Mouse (Mus musculus): ENCODE measurements at regions not wholly inside any gene's neighbourhood (a gene's known extent, or its start where the extent isn't known, plus 50 kb on each side); places are given as distances from the start of the nearest gene placed in this dataset.

- Histone ChIP-seq H3K4me2 (ENCODE audit: low read depth, low read length) (no peak overlapping the region), H3K27me3 (ENCODE audit: control insufficient read depth, insufficient read depth, low read depth, low read length) (no peaks in the 10 kb centered on the region), H3K4me3 (ENCODE audit: low read depth, low read length) (no peak overlapping the region), H3K9ac (ENCODE audit: low read depth, low read length) (no peak overlapping the region), H3K27ac (ENCODE audit: low read length) (no peak overlapping the region), H3K4me1 (ENCODE audit: control insufficient read depth, low read depth, low read length) (no peaks in the 10 kb centered on the region), H3K9me3 (replicated peaks; ENCODE audit: control insufficient read depth, low read length) (peaks cover 4% of the 10 kb centered on the region), H3K36me3 (ENCODE audit: control insufficient read depth, insufficient read depth) (no peaks in the 10 kb centered on the region)
- ATAC-seq (ENCODE audit: low read depth), result no peak
These were observed 2750.4 kb upstream of the Gm8797 start for GRCm38 (mm10) chr3:3000199-3000598.

- Histone ChIP-seq H3K36me3 (ENCODE audit: control insufficient read depth, insufficient read depth) (no peaks in the 10 kb centered on the region), H3K9ac (ENCODE audit: low read depth, low read length) (no peak overlapping the region), H3K4me2 (ENCODE audit: low read depth, low read length) (no peak overlapping the region), H3K27ac (ENCODE audit: low read length) (no peak overlapping the region), H3K27me3 (ENCODE audit: control insufficient read depth, insufficient read depth, low read depth, low read length) (no peaks in the 10 kb centered on the region), H3K9me3 (replicated peaks; ENCODE audit: control insufficient read depth, low read length) (peaks cover 4% of the 10 kb centered on the region), H3K4me3 (ENCODE audit: low read depth, low read length) (no peak overlapping the region), H3K4me1 (ENCODE audit: control insufficient read depth, low read depth, low read length) (no peaks in the 10 kb centered on the region)
- WGBS (ENCODE audit: insufficient replicate concordance), result 51% methylated on average over 4 of the region's 4 CpGs
- ATAC-seq (ENCODE audit: low read depth), result no peak
These were observed 2749.4 kb upstream of the Gm8797 start for GRCm38 (mm10) chr3:3001224-3001623.

- H3K36me3 ChIP-seq (ENCODE audit: control insufficient read depth, insufficient read depth), result no peaks in the 10 kb centered on the region
- ATAC-seq (ENCODE audit: low read depth), result 0 out of 2 replicates have a peak, but pooled peaks have one; percentile 27
- no peaks in the 10 kb centered on the region for H3K27me3 ChIP-seq (ENCODE audit: control insufficient read depth, insufficient read depth, low read depth, low read length)
These were observed 2749.0 kb upstream of the Gm8797 start for GRCm38 (mm10) chr3:3001639-3002038.

GRCm38 (mm10) chr3:3003425-3003824 is 2747.2 kb upstream of the Gm8797 start:
- no peaks in the 10 kb centered on the region for H3K36me3 ChIP-seq (ENCODE audit: control insufficient read depth, insufficient read depth)
- H3K27ac ChIP-seq (ENCODE audit: low read length), result no peak overlapping the region
- ATAC-seq (ENCODE audit: low read depth), result no peak
- H3K4me1 ChIP-seq (ENCODE audit: control insufficient read depth, low read depth, low read length), result no peaks in the 10 kb centered on the region
- H3K27me3 ChIP-seq (ENCODE audit: control insufficient read depth, insufficient read depth, low read depth, low read length), result no peaks in the 10 kb centered on the region
- no peak overlapping the region for H3K4me2 ChIP-seq (ENCODE audit: low read depth, low read length)
- peaks cover 4% of the 10 kb centered on the region for H3K9me3 ChIP-seq (replicated peaks; ENCODE audit: control insufficient read depth, low read length)
- no peak overlapping the region for H3K9ac ChIP-seq (ENCODE audit: low read depth, low read length)
- WGBS (ENCODE audit: insufficient replicate concordance), result 72% methylated on average over 1 of the region's 1 CpGs
- no peak overlapping the region for H3K4me3 ChIP-seq (ENCODE audit: low read depth, low read length)

More at GRCm38 (mm10) chr3:3001639-3002038, 2749.0 kb upstream of the Gm8797 start:
- H3K4me3 ChIP-seq (ENCODE audit: low read depth, low read length), result no peak overlapping the region
- no peak overlapping the region for H3K9ac ChIP-seq (ENCODE audit: low read depth, low read length)
- H3K9me3 ChIP-seq (replicated peaks; ENCODE audit: control insufficient read depth, low read length), result peaks cover 4% of the 10 kb centered on the region
- H3K4me1 ChIP-seq (ENCODE audit: control insufficient read depth, low read depth, low read length), result no peaks in the 10 kb centered on the region
- H3K4me2 ChIP-seq (ENCODE audit: low read depth, low read length), result no peak overlapping the region
- H3K27ac ChIP-seq (ENCODE audit: low read length), result no peak overlapping the region

DNA sequence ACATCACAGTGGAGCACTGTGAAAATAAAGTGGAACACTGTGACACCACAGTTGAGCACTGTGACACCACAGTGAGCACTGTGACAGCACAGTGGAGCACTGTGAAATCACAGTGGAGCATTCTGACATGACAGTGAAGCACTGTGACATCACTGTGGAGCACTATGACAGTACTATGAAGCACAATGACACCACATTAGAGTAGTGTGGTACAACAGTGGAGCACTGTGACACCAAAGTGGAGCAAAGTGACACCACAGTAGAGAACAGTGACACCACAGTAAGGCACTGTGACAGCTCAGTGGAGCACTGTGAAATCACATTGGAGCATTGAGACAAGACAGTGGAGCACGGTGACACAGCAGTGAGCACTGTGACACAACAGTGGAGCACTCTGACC is 2739.5 kb upstream of the Gm8797 start:
- peaks cover 5% of the 10 kb centered on the region for H3K9me3 ChIP-seq (replicated peaks; ENCODE audit: control insufficient read depth, low read length)
- peak; percentile 16; the same call in 1 of the 2 replicates for ATAC-seq (ENCODE audit: low read depth)
- WGBS (ENCODE audit: insufficient replicate concordance), result 39% methylated on average over 1 of the region's 1 CpGs

GRCm38 (mm10) chr3:3012951-3013350 is 2737.7 kb upstream of the Gm8797 start:
- no peaks in the 10 kb centered on the region for H3K4me1 ChIP-seq (ENCODE audit: control insufficient read depth, low read depth, low read length)
- peaks cover 5% of the 10 kb centered on the region for H3K9me3 ChIP-seq (replicated peaks; ENCODE audit: control insufficient read depth, low read length)
- no peaks in the 10 kb centered on the region for H3K27me3 ChIP-seq (ENCODE audit: control insufficient read depth, insufficient read depth, low read depth, low read length)
- no peak for ATAC-seq (ENCODE audit: low read depth)
- 52% methylated on average over 5 of the region's 5 CpGs for WGBS (ENCODE audit: insufficient replicate concordance)
- H3K9ac ChIP-seq (ENCODE audit: low read depth, low read length), result no peak overlapping the region
- no peak overlapping the region for H3K4me3 ChIP-seq (ENCODE audit: low read depth, low read length)
- no peak overlapping the region for H3K4me2 ChIP-seq (ENCODE audit: low read depth, low read length)
- no peak overlapping the region for H3K27ac ChIP-seq (ENCODE audit: low read length)
- H3K36me3 ChIP-seq (ENCODE audit: control insufficient read depth, insufficient read depth), result no peaks in the 10 kb centered on the region

More for the DNA sequence above, 2739.5 kb upstream of the Gm8797 start:
- Histone ChIP-seq H3K27ac (ENCODE audit: low read length) (no peak overlapping the region), H3K36me3 (ENCODE audit: control insufficient read depth, insufficient read depth) (no peaks in the 10 kb centered on the region), H3K4me1 (ENCODE audit: control insufficient read depth, low read depth, low read length) (no peaks in the 10 kb centered on the region), H3K27me3 (ENCODE audit: control insufficient read depth, insufficient read depth, low read depth, low read length) (no peaks in the 10 kb centered on the region), H3K4me2 (ENCODE audit: low read depth, low read length) (no peak overlapping the region), H3K4me3 (ENCODE audit: low read depth, low read length) (no peak overlapping the region), H3K9ac (ENCODE audit: low read depth, low read length) (no peak overlapping the region)

GRCm38 (mm10) chr3:3014978-3015377 is 2735.6 kb upstream of the Gm8797 start:
- no peaks in the 10 kb centered on the region for H3K27me3 ChIP-seq (ENCODE audit: control insufficient read depth, insufficient read depth, low read depth, low read length)
- H3K27ac ChIP-seq (ENCODE audit: low read length), result no peak overlapping the region
- no peaks in the 10 kb centered on the region for H3K36me3 ChIP-seq (ENCODE audit: control insufficient read depth, insufficient read depth)
- H3K9me3 ChIP-seq (replicated peaks; ENCODE audit: control insufficient read depth, low read length), result peaks cover 5% of the 10 kb centered on the region; the same call in 1 of the 2 replicates
- H3K4me1 ChIP-seq (ENCODE audit: control insufficient read depth, low read depth, low read length), result no peaks in the 10 kb centered on the region
- H3K9ac ChIP-seq (ENCODE audit: low read depth, low read length), result no peak overlapping the region
- ATAC-seq (ENCODE audit: low read depth), result no peak
- no peak overlapping the region for H3K4me2 ChIP-seq (ENCODE audit: low read depth, low read length)
- H3K4me3 ChIP-seq (ENCODE audit: low read depth, low read length), result no peak overlapping the region

- no peaks in the 10 kb centered on the region for H3K36me3 ChIP-seq (ENCODE audit: control insufficient read depth, insufficient read depth)
- no peak overlapping the region for H3K27ac ChIP-seq (ENCODE audit: low read length)
- H3K9me3 ChIP-seq (replicated peaks; ENCODE audit: control insufficient read depth, low read length), result peaks cover 5% of the 10 kb centered on the region; the same call in 1 of the 2 replicates
- ATAC-seq (ENCODE audit: low read depth), result no peak
- no peaks in the 10 kb centered on the region for H3K27me3 ChIP-seq (ENCODE audit: control insufficient read depth, insufficient read depth, low read depth, low read length)
- no peak overlapping the region for H3K4me3 ChIP-seq (ENCODE audit: low read depth, low read length)
- H3K4me2 ChIP-seq (ENCODE audit: low read depth, low read length), result no peak overlapping the region
- no peaks in the 10 kb centered on the region for H3K4me1 ChIP-seq (ENCODE audit: control insufficient read depth, low read depth, low read length)
- no peak overlapping the region for H3K9ac ChIP-seq (ENCODE audit: low read depth, low read length)
- WGBS (ENCODE audit: insufficient replicate concordance), result 79% methylated on average over 1 of the region's 1 CpGs
These were observed 2734.0 kb upstream of the Gm8797 start for GRCm38 (mm10) chr3:3016572-3016971.

- H3K36me3 ChIP-seq (ENCODE audit: control insufficient read depth, insufficient read depth), result no peaks in the 10 kb centered on the region
- H3K4me3 ChIP-seq (ENCODE audit: low read depth, low read length), result no peak overlapping the region
- no peaks in the 10 kb centered on the region for H3K27me3 ChIP-seq (ENCODE audit: control insufficient read depth, insufficient read depth, low read depth, low read length)
- no peak overlapping the region for H3K9ac ChIP-seq (ENCODE audit: low read depth, low read length)
- ATAC-seq (ENCODE audit: low read depth), result no peak
- H3K4me1 ChIP-seq (ENCODE audit: control insufficient read depth, low read depth, low read length), result no peaks in the 10 kb centered on the region
- H3K9me3 ChIP-seq (replicated peaks; ENCODE audit: control insufficient read depth, low read length), result 0 out of 2 replicates have a peak, but pooled peaks cover 3% of the 10 kb centered on the region
- no peak overlapping the region for H3K27ac ChIP-seq (ENCODE audit: low read length)
- WGBS (ENCODE audit: insufficient replicate concordance), result 68% methylated on average over 2 of the region's 2 CpGs
- H3K4me2 ChIP-seq (ENCODE audit: low read depth, low read length), result no peak overlapping the region
These were observed 2717.8 kb upstream of the Gm8797 start for GRCm38 (mm10) chr3:3032793-3033192.
